Mouse (Mus musculus) c-Kit-negative CD71-positive TER-119-positive erythroid progenitor cells, embryonic 14.5 days (primary cell): ENCODE measurements at regions not wholly inside any gene's neighbourhood (a gene's known extent, or its start where the extent isn't known, plus 50 kb on each side); places are given as distances from the start of the nearest gene placed in this dataset.
"Not testable (repeated sequence)": the region's sequence is repeated elsewhere in the genome, so short reads cannot be mapped to it uniquely, and the experiment has no call there.

Source experiments
- DNase-seq: peaks from one replicate; pipeline ENCODE4 v3.0.0-alpha.2; 2013; ENCODE audit warnings: low read depth, low spot score

DNA sequence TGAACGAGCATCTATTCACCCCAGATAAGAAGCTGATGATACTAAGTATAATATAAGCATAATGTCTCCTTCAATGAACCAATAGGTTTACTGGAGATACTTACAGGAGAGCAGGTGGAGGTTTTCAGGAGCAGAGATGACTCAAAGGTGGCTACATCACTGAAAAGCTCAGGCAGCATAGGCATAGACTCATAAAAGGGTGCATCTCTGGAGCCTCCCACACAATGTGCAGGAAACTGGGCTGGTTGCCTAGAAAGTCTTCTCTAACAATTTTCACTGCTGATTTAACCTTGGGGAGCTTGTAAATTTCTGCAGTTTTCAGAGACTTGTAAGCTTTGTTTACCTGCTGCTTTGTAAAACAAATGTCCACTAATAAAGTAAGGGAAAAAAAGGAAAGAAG, 251.8 kb downstream of the Dad1 start:
- no peak for DNase-seq

DNA sequence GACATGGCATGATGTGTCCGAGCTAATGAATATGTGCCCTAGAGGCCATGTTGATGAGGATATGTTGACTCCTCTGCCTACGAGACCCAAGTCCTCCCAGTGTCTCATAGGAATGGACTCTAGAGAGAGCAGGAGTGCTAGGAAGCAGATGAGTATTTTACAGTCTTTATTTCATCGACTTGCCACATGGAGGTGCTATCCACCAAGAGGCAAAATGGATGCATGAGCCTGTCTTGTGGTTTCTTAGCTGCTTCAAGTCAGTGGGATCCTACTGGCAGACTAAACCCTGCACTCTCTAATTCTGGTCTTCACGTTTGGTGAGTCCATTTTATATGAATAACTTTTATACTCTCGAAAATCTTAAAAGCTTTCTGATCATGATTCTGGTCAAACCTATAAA, 253.4 kb downstream of the Dad1 start:
- no peak for DNase-seq

DNA sequence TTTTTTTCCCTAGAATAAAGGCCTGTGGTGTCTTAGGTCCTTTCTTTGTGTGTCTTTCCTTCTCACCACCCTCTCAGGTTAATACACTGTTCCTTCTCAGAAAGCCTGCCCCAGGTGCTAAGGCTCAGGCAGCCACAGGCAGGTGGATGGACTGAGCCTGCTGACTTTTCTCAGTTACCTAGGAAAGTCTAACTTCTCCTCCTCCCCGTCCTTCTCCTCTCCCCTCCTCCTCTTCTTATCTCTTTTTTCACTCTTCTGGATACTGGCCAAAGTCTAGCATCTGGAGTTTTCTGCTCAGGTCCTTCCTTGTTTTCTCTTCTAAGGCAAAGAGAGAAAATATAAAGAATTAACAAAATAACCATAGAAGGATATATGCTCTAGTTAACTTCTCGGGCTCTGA, 260.5 kb downstream of the Dad1 start:
- DNase-seq = no peak

DNA sequence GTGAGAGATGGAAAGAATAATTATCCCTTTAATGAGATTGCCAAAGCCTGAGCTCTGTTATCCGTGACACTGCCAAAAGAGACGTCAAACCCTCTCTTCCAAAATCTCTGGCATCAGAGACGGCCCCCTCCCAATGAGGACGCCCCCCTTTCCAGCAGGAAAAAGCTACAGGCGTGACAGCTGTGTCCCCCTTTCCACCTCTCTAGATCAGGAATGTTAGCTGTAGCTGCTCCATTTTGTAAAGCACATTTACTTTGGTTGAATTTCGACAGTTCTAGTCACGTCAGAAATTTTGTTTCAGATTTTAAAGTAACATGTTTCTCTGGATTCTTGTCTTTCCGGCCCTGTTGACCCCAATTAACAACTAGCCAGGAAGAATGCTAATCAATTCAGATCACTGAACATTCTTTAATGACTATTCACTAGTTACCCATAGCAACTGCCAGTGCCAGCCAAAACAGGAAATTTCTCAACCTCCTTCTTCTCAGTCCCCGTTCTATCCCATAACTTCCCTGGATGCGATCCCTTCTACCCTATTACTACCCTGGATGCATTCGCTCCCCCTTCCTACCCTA, 261.1 kb downstream of the Dad1 start:
- no peak for DNase-seq

DNA sequence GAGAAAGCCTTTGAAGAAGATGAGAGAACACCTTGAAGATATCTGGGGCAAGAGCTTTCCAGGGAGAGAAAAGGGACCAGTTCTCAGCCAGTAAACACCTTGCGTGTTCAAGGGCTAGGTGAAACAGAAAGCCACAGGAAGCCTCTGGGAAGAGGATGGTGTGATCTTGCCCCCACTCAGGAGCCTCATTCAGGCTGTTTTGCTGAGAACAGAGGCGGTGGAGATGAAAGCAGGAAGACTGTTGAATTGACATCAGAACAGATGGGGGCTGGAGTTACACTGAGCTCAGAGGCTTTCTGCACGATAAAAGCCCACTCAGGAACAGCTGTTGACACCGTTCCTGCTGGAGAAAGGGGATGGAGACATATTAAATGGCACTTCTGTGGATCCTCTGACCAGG, 262.5 kb downstream of the Dad1 start:
- no peak for DNase-seq

DNA sequence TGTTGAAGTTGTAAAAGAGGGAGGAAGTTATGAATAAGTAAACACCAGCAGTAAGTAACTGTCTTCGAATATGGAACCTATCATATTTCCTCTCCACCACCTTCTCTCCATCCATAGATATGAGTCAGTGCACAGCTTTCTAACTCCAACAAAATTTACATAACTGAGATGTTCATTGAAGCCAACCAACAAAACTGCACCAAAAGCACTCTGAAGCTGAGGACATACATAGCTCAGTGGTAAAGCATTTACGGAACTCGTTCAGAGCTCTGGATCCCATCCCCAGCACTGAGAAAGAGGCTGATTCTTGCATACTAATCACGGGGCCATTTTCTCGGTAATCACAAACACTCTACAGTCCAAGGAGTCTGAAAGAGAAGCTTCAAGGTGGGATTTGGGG, 273.1 kb downstream of the Dad1 start:
- no peak for DNase-seq

DNA sequence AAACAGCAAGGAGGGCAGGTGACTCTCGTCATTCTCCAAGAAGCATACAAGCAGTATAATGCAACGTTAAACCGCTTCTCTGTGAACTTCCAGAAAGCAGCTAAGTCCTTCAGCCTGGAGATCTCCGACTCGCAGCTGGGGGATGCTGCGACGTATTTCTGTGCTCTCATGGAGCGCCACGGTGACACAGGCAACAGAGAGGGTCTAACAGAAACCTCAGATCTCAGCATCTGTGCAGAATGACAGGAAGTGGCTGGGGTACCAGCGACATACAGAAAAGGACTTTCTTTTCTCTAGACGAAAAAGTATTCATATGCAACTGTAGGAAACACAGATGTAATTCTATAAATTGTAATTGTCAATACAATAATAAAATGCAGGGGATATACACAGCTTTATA, 292.5 kb downstream of the Dad1 start:
- not testable (repeated sequence) for DNase-seq

DNA sequence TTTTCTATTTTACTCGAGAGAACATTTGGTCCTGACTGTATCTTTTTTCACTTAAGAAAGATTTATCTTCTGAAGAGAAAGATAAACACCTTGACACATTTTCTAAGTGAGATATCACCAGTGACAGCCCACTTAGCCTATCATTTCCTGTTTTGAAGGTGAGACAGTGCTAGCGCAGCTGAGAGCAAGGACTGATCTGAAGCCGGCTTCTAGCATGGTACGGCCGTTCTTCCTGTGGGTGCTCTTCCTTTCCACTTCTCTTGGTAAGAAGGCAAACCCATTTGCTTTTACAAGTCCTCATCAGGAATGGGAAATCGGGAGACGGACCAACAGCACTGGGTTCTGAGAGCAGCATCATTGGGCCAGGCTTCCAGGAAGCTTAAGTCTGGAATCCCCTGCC, 293.1 kb downstream of the Dad1 start:
- no peak for DNase-seq

DNA sequence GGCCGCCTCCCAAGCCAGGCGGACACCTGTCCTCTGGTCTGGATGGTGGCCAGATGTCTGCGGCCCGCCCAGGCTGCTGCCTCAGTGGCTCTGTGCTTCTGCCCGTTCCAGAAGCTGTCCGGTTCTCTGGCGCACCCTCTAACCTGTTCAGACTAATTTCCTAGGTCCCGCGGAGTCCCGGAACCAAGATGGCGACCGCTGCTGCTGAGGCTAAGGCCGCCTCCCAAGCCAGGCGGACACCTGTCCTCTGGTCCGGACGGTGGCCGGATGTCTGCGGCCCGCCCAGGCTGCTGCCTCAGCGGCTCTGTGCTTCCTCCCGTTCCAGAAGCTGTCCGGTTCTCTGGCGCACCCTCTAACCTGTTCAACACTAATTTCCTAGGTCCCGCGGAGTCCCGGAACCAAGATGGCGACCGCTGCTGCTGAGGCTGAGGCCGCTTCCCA, 318.1 kb downstream of the Dad1 start:
- DNase-seq = not testable (repeated sequence)

DNA sequence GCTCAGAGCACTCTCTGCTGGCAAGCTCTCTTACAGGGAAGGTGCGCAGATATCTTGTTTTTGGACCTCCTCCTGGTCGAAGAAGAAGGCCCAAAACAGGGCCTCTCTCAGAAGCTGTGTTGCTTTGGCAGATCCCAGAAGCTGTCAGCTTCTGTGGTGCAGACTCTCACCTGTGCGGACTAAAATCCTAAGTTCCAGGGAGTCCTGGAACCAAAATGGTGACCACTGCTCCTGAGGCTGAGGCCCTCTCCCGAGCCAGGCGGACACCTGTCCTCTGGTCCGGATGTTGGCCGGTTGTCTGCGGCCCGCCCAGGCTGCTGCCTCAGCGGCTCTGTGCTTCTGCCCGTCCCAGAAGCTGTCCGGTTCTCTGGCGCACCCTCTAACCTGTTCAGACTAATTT, 318.6 kb downstream of the Dad1 start:
- DNase-seq = not testable (repeated sequence)

DNA sequence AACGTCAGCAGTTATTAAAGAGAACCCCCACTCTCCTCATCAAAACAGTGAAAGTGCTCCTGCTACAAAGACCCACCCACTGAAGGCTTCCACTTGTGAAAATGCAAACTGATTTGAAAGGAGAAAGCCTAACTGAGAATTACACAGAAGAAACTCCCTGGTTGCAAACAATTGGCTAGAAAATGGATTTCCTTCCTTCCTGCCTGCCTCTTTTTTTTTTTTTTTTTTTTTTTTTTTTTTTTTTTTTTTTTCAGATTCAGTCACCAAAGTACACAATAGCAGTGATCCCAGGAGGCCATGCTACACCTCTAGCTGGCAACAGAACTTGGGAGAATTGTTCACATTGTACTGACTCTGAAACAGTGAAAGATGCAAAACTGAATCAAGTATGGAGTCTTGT, 343.0 kb downstream of the Dad1 start:
- DNase-seq = no peak

DNA sequence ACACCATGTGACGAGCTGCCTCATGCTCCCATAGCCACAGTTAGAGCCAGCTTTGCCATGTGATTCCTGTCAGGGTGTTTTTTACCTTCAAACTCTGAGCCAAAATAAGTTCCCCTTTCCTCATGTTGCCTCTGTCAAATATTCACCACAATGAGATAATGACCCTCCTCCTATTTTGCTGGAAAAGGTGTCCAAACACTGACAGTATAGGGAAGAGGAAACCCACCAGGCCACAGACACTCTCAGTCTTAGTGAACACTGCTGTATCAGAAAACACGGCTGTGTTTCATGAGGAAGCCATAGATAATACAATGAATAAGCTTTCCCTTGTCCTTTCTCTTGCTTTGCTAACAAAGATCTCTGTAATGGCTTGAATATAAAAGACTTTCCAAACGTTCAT, 349.3 kb downstream of the Dad1 start:
- no peak for DNase-seq

DNA sequence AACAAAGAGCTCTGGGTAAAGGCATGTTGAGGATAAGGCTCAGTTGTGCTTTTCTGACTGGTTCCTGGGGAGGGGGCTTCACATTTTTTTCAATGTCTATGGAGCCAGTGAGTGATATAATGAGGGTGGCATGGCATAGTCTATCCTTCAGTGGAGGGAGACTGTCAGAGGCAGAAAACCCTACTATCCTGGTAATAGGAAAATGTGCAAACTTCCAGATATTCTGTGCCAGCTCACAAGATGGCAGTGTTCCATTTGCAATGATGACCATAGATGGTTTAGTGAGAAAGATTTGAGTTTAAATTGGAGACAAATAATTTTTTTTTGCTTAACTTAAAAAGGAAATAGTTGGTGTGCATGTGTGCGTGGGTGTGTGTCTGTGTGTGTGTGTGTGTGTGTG, 352.8 kb downstream of the Dad1 start:
- DNase-seq = no peak

DNA sequence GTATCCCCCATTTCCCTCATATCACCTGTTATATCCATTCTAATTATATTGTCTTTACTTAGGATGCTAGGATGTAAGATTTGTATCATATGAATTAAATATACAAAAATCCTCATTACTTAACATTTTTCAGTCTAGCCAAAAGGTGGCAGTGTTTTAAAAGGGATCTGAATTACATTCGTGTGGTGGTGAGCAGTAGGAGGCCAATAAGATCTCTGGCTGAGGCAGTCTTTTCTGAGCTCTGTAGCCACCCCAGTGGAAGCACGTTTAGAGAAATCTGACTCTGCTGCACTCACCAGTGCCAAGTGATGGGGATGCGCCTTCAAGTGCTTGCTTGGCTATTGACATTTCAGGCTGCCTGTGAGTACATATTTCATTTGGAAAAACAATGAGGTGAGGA, 372.6 kb downstream of the Dad1 start:
- no peak for DNase-seq

DNA sequence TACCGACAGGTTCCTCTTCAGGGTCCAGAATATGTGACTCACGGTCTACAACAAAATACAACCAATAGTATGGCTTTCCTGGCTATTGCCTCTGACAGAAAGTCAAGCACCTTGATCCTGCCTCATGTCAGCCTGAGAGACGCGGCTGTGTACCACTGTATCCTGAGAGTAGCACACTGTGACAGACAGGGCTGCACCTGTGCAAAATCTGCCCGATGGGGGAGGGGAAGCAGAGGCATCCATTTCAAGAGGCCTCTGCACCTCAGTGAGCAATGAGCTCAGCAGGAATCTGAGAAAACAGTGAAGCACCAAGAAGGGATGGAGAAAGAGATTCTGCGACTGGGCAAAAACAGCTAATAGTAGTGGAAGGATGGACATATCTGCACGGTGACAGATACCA, 377.3 kb downstream of the Dad1 start:
- DNase-seq = no peak

DNA sequence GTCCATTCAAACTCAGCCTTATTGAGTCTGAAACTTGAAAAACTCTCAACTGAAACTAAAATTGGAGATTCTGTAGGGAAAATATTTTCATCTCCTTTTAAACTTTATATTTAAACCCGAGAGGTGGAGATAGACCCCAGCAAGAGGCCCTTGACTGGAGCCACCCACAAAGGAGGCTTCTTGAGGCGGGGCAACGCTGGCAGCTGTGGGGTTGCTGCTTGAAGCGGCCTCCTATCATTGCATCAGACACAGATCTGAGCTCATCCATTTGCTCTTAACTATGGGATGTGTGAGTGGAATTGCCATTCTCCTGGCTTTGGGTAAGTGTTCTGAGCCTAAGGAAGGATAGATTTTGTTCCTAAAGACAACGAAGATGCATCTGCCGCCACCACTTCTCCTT, 378.2 kb downstream of the Dad1 start:
- DNase-seq = no peak

DNA sequence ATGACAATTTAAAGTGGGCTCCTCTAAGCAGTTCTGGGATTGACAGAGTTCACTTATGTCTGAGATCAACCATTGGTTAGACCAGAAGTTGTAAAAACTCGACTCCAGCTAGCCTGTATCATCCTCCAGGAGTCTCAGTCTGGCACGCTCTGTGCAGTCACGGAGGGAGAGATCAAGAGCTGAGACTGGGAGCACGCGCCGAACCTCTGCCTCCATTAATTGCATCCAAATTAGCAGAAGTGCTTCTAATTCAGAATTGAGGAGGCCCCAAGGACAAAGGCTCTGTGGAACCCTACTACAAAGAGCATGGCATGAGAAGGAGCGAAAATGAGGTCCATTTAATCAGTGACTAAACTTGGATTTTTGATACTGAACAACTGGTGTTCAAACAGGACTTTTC, 406.9 kb downstream of the Dad1 start:
- no peak for DNase-seq

DNA sequence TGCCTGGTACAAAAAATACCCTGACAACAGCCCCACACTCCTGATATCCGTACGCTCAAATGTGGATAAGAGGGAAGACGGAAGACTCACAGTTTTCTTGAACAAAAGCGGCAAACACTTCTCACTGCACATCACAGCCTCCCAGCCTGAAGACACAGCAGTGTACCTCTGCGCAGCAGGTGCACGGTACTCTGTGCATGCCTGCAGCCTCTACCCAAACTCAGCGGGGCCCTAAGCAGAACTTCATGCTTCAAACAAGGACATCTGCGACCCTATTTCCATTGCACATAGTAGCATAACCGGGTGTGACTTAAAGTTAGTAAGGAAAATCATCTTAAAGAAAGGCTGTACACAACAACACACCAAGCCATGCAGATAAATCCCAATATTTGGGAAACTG, 408.3 kb downstream of the Dad1 start:
- DNase-seq = no peak

DNA sequence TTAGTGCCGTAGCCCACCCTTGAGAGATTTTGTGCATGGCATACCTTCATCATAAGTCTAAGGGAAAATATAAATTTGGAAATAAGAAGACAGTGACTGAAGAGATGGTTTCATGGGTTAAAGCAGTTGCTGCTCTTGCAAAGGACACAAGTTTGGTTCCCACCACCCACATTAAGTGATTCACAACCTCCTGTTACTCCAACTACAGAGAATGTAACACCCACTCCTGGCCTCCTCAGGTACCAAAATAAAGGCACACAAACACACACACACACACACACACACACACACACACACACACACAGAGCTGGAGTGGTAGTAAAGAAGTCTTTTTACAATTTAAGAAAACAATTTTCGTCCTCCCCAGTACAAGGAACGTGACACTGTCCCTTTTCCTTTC, 421.4 kb downstream of the Dad1 start:
- DNase-seq = no peak

DNA sequence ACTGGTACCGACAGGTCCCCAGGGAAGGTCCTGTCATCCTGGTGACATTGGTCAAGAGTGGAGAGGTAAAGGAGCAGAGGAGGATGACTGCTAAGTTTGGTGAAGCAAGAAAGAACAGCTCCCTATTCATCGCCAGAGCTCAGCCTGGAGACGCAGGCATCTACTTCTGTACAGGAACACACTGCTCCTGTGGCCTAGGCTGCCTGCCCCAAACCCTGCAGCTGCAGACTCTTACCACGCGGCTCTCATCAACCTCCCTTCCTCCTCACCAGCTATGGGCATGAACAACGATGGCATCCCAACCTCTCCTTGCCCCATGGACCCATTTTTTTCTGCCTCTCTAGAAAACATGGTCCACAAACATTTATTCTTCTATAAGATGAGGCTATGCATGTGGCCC, 422.3 kb downstream of the Dad1 start:
- DNase-seq = no peak

DNA sequence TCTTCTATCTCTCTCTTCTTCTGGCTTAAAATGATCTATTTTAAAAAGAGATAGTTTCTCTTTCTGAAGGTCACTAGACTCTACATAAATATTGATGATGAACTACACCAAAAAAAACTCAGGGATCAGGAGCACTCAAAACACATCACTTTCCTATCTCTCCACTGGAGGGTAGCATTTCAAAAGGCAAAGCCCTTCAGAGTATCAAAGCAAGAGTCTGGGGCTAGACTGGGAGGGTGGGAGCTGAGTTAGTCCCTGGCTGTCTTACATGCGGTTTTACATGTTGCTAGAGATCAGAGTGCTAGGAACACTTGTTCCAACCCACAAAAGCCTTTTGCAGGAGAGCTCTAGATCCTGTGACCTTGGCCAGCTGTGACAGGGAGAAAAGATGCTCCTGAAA, 423.2 kb downstream of the Dad1 start:
- DNase-seq = no peak

DNA sequence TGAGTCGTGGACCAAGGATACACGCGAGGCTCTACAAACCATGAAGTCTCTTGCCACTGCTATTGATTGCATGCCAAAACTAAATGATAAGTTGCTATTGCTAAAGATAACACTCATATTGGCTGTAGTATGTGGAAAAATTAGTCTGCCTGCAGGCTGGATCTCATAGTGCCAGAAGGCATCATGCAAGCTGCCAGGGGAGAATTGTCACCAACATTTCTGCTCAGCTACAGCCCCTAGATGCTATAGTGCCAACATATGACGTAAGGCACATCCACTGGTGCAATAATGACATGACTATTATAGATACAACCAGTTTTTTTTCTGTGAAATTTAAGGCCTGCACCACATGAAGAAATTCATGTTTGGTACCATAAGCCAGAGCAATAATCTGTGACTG, 427.1 kb downstream of the Dad1 start:
- DNase-seq = no peak

DNA sequence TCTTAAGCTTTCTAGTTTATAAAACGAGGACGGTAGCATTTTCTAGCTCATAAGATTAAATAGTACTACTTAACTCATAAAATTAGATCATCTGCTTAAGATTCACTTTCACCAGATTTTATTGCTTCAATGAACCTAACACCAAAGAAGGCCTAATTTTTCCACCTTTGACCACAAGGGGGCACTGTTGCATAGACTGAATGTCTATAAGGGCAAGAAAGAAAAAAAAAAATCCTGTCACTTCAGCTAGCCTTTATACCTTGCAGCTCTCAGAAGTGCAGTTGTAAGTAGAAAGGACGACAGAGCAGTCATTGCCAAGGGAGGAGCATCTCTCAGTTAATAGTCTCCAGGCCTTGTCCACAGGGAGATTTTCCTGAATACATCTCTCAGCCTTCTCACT, 447.7 kb downstream of the Dad1 start:
- DNase-seq = peak; percentile 41
